Mouse (Mus musculus) layer of hippocampus, postnatal 10 days (tissue): ENCODE data around the gene Zfp652. TPM values are rescaled to one million over a fixed set of nuclear protein-coding genes. Genes with fewer than 3 reads are reported as not detected.

Experiments used
- DNase-seq, 2 experiments: peaks; one replicate each; pipeline ENCODE4 v3.0.0; 2021; ENCODE audit warnings: low spot score in 2 of 2
- total RNA-seq, 2 experiments: library from RNA; stranded (reverse); gene quantifications; 2 replicates each; pipeline ENCODE4 v1.2.3; 2021

The Zfp652 gene
- total RNA-seq, 2 experiments from 2014 or later, result 51.1 to 52.1 TPM

DNA sequence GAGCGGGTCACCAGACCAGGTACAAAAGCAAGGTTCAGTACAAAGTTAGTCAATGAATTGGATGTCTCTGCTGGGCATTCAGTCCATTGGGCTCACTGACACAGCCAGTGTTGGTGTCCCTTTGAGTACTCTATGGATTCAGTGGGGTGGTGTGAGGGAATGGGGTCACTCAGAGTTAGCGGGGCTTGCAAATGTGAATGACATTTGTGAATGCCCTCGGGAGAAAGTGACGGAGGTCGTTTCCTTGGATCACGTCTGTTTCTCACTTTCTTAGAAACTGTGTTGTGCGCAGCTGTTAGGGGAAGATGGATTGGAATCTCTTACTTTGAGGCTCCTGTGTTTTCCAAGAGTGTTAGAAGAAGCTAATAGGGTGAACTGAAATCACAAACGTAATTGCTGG lies 52.3 kb downstream of the Zfp652 start:
- no peak for DNase-seq

DNA sequence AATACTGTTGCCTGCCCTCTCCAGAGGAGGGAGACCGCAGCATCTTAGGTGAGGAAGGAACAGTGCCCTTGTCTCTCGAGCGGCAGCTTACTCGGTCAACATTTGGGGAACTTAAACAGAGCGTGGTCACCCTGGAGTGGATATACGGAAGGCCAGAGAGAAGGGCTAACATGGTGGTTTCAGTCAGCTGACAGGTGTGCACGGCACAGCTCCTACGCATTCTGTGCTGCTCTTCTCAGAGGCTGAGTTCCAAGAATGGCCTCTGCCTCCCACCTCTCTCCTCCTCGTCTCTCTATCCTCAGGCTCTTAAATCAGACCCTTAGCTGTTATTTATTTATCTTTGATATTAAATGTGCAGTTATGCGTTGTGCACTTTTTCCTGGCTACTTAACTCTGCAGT lies 52.9 kb downstream of the Zfp652 start:
- DNase-seq, result no peak

DNA sequence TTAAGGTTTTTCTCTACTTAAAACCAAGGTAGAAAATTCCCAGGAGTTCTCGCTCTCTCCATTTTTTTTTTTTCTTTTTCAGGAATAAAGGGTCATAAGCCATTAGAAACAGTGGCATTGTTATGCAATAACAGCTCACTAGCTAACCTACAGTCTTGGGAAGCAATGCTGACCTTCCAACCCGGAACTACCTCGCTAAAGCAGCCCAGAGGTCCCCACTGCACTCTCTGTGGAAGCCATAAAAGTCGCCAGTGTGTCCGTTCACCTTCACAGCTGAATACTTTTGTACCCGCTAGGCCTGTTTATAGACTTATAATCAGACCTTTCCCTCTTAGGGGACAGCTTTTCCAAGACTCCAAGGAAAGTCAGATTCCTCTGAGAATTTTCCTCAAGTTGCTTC lies 55.8 kb downstream of the Zfp652 start:
- DNase-seq, result no peak

DNA sequence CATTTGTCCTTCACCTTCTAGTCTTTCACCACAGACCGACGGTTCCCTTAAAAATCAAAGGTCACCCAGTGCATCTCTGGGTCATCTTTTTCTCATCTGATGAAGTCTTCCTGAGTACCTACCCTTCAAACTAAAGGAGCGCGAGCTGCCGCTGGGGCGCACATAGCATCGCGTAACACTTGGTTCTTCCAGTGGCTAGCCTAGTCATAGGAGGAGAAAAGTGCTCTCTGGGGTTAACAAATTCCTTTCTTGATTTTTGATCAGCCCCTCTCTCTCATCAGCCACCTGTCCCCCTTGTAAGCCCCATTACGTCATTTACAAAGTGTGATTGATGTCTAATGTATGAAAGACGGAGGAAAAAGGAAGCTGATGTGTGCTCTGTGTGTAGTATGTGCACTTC lies 56.7 kb downstream of the Zfp652 start:
- DNase-seq, result no peak

DNA sequence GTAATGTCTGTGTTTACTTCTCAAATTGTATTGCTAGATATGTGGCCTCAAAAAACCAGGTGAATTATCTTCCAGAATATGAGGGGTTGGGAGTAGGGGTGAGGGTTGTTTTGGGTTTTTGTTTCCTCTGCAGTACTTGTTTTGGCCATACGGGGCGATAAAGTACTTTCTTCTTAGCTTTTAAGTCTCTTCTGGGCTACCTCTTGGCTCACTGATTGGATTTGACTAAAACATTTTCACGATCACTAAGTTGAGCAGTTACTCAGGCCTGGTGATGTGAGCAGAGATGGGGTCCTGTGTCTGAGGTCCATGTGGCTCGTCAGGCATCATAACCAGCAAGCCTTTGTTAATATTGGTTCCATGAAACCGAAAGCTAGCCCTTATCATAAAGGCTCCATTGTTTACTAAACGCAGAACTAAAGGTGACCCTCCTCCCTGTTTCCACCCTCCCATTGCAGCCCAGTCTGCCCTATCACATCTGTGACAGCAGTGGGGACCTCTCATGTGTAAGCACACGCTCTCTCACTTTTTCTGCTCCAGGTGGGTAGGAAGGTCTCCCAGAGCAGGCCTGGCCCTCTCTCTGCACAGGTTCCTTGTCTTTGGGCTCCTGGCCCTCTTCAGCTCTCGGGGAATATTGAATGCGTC lies 58.4 kb downstream of the Zfp652 start:
- DNase-seq, result peak; percentile 43 to 48

DNA sequence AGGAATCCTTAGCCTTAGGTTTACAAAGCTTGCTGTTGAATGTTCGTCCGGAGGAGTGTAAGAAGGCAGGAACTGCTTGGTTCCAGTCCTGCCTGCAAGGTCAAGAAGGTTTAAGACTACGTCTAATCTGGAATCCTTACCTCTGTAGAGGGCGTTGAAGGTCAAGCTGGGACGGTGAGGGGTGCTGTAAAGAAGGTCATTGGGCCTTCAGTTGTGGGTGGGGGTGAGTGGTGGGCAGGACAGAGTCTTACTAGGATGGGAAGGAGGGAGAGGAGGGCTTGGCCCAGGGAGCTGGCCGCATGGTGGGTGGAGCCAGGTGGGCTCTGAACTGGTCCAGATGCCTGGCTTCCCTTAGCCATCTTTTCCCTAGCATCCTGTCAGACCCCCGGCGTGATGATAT lies 59.2 kb downstream of the Zfp652 start:
- no peak for DNase-seq

DNA sequence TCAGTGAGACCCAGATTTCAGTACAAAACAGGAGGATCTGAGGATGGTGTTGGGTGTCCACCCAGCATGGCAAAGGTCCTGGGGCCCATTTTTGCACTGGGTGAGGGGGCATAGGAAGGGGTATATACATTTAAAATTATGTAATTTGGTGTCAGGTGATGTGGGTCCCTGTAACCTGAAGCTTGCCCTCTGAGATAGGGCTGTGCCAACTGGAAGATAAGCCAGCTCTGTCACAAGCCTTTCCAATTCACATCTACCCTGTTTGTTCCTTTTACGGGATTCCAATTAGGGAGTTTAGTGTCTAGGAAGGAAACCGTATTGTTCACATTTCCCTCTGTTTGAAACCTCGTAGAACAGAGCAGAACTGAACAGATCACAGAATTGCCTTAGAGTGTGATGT lies 60.8 kb downstream of the Zfp652 start:
- DNase-seq, result no peak

DNA sequence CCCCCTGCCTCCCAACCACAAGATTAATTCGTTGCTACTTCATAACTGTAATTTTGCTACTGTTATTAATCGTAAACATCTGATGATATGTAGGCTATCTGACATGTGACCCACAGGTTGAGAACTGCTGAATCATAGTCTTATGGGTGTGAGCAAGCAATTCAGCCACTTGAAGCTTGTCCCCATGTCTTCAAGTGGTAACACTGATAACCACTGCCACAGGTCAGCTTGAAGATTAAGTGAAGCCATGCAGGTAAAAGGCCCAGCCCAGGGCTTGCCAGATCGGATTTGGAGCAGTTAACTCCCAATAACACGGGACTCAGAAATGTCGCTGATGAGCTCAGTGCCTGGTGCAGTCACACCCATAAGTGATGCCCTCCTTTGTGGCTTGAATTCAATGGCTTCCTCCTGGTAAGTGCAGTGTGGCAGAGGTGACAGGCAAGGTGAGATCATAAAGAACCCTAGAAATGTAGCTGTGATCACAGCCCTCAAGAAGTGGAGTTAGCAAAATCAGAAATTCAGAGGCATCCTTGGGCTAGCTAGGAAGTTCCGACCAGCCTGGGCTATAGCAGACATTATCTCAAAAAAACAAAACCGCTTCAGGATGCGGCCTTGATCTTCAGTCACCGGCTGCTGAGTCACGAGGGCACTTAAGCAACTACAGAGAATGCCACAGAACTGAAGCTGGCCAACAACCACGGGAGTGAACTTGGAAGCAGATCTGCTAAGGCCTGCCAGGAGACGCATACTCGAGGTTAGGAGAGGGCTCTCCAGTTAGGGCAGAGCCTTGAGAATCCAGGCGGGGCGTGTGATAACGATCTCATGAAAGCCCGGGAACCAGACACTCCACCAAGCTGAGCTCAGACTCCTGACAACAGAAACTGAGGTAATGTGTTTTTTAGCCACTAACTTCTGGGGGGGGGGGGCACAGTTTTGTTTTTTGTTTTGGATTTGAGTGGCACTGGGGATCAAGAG lies 65.1 kb downstream of the Zfp652 start:
- no peak for DNase-seq

DNA sequence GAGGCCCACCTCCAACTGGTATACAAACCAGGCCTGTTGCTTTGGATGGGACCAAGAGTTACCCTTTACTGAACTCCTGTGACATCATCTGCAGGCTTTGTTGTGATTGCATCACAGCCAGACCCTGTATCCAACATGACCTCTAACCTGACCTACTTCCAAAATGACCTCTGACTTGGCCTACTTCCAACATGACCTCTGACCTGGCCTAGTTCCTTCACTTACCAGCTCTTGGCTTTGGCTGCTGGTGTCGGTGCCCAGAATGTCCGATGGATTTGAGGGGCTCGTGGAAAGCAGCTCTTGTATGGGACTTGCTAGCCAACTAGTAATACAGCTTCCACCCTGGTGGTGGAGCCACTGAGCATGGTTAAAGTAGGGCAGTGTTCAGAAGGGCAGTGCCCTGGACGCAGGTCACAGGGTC lies 66.4 kb downstream of the Zfp652 start:
- DNase-seq, result peak; percentile 19 to 26

DNA sequence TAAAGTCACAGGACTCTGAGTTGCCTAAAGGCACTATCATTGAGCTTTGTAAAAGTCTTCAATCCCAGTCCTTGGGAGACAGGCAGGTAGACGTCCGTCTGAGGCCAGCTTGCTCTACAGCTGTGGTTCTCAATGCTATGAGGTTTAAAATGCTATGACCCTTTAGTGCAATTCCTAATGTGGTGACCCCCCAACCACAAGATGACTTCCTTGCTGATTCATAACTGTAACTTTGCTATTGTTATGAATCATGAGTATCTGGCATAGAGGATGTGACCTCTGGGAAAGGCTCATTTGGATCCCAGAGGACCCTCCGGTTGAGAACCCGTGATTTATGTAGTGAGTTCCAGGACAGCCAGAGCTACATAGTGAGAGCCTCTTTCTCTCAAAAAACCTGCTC lies 66.9 kb downstream of the Zfp652 start:
- DNase-seq, result no peak

DNA sequence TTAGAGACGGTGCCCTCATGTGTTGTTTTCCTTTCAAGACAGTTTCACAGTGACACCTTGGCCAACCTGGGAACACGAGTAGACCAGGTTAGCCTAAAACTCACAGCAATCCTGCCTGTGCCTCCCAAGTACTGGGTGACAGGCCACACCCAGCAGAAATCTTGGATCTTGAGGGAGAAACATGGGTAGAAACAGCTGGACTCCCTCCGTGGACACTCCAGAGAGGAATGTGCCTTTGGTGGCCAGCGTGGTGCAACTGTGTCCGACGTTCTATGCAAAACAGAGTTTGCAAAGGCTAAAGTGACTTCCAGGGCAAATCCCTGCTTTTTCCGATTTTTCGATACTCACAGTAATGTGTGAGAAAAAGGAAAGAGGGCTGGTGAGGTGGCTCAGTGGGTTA lies 68.0 kb downstream of the Zfp652 start:
- DNase-seq, result no peak

DNA sequence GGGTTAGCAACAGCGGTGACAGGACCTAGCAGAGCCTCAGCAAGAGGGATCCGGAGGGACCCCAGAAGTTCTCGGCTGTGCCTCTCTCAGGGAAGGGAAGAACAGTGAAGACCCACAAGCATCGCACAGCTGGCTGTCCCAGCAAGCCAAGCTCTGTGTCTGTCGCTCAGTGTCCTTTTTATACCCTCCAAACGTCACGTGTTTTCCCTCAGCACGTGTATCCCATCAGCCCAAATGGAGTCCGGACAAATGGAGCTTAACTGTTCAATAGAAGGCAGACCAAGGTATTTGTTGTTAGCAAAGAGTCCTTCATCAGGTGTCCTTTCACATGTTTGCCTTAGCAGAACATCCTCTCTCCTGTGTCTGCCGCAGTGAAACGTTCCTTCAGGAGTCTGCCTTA lies 69.1 kb downstream of the Zfp652 start:
- no peak for DNase-seq

DNA sequence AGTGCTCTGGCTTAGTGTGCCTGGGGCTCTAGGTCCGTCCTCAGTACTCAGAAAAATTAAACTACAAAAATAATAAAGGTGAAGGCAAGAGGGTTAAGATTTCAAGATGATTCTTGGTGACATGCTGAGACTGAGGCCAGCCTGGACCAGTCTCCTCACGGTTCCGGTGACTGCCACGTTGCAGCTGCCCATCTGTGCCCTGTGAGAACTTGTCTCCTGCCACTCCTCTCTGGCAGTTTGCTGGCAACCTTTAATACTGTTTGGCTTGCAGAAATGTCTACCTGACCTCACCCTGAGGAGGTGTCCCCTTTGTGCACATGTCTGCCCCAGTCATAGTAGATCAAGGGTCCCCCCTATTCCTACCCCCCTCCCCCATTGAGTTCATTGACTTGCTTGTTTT lies 71.0 kb downstream of the Zfp652 start:
- DNase-seq, result no peak

DNA sequence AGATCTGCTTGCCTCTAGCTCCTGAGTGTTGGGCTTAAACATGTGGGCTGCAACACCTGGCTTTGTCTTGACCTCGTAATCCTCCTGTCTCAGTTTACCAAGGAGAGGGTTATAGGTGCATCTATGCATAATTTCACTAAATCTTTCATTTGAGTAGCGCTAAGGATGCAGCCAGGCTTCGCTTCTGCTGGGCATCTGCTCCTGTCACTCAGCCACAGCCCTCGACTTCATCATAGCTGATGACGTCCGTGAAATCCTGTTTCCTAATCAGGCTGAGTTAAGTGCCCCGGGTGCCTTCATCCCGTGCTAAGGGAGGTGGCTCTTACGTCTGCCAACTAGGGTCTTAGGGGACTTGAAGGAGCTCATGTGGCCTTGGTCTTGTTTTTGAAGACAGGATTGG lies 71.5 kb downstream of the Zfp652 start:
- no peak for DNase-seq

DNA sequence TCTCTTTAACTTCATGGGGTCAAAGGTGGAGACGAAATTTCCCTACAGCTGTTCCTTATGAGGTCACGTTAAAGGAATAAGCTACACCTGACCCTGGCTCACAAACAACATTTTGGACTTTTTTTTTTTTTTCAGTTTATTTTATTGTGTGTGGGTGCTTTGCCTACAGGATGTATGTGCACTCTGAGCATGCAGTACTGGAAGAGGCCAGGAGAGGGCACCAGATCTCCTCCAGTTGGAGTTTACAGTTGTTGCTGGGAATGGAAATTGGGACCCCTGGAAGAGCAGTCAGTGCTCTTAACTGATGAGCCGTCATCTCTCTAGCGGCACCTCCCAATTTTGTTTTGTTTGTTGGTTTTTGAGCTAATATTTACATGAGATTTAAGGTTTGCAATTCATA lies 73.2 kb downstream of the Zfp652 start:
- DNase-seq, result no peak

DNA sequence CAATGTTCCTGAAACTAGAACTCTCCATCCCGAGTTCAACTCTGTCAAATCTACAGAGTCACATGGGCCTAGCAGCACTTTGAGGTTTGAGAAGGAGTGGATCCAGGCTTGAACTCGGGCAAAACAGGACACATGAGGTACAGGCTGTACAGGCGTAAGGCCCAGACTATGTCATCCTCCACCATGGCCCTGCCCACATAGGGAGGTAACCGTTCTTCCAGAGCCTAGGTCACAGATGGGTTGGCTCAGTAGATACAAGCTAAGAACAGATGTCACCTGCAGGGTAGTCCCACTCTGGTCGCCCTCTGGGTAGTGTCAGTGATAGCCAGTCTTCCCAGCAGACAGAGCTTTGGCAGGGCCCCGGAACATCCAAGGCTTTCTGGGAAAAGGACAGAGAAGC lies 74.0 kb downstream of the Zfp652 start:
- no peak for DNase-seq

DNA sequence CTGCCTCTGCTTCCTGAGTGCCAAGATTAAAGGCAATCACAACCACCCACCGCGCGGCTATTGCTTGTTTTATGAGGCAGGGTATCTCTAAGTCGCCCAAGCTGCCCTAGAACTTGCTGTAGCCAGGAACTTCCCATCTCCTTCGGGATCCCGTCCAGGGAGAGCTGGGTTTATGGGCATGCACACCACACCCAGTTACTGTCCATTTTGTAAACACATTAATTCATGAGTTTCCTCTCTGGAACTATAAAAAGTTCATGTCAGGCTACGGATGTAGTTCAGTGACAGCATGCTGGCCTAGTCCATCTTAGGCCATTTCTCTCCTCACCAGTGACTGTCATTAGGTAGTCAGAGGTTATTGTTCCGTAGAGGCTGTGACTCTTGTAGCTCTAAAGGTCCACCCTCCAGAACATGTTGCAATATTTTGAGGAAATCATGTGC lies 77.0 kb downstream of the Zfp652 start:
- DNase-seq, result no peak

DNA sequence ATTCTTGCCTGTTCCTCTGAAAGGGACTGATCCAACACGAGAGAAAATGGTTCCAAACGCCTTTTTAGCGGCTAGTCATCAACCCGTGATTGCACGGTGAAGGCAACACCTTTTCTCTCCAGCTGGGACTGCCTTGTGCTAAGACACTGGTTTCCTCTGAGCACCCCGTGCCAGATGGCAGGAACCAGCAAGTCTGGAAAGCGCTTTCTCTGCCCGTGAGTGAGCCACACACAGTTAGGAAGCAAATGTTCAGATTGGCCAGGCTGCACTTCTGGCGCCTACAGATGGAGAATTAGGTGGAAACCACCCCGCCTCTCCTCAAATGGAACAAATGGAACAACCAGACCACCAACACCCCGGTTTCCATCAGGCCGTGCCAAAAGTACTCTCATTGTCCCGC lies 79.3 kb downstream of the Zfp652 start:
- DNase-seq, result peak; percentile 44 to 63

DNA sequence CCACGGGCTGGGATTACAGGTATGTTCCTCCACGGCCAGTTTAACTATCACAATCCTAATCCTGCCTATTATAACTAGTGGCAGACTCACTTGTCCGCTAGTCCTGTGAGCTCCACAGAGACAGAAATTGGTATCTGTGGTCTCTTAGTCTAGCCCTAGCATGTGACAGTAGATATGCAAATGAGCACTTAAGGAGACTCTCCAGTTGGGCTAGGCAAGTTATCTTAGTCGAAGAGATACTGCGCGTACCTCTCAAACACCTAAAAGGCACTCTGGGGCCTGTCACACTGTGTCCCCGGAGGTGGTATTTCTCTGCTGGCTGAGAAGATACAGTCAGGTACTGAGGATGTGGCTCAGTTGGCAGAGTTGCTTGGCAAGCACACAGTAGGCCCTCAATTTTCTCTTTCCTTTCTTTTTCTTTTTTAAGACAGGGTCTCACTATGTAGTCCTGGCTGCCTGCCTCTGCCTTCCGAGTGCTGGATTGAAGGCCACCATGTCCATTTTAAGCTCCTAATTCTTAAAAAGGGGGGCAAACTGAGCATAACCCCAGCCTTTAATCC lies 80.6 kb downstream of the Zfp652 start:
- DNase-seq, result no peak

DNA sequence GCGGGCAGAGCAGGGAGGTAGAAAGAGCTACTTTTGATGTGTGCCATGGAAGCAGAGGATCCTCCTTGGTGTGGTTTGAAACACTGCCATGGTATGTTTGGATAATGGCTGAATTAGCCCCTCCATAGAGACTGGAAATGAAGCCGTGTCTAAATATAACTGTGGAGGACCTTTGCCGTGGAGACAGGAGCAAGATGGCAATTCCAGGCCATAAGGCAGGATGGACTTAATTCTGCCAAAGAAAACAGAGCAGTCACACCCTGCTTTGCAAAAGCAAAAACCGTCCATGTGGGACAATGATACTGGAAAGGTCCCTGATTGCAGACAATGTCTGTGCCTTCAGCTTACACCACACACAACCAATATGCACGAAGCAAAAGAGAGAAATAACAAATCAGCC lies 81.7 kb downstream of the Zfp652 start:
- no peak for DNase-seq

DNA sequence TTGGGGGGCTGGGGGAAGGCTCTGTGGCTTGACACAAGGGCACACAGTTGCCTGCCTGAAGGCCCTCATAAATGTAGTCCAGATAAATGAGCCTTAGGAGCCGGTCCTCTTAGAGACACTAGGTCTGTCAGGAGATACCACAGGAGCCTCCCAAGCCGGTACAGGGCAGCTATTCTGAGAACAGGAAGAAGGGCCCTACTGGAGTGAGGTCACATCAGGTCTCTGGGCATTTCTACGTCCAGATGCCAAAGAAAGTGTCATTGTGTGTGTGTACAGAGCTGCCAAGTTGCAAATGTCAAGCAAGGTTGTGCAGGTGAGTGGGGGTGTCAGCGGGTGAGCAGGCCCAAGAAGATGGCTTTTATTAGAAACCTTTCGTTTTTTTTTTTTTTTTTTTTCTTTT lies 83.1 kb downstream of the Zfp652 start:
- DNase-seq, result no peak

DNA sequence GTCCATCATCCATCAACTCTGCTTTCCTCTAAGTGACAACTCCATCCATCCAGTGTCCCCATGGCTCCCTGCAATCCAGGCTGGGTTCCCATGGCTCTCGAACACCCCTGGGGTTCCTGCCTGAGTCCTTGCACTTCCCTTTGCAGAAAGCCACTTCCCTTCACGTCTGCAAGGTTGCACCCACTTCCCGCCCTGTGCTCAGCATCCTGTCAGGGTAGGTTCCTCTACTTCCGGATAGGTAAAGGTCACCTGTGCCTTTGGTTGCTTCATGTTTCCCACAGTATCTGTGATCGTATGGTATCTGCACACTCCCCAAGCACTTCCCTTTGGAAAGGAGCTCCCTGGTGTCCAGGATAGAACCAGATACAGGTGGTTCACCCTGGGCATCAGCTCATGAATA lies 92.5 kb downstream of the Zfp652 start:
- DNase-seq, result no peak
